Mouse (Mus musculus): ENCODE data around the gene Gabrg3.

DNA sequence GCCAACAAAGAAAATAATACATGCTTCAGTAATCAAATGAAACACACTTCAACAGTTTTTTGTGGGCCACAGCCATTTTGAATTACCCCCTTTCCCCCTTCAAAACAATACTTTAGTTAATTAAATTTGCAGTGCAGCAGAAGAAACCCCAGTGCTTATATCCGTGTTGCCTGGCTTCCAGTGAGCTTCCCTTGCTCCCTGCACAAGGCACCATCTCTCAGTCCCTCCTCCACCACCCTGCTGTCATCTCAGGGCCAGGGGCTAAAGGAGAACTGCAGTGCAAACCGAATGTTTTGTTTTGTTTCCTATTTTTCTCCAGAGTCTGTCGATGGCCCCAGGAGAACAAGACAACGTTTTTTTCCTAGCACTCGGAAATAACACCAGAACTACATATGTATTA is 233.2 kb downstream of the Gabrg3 start:
- TF ChIP-seq CTCF (IDR thresholded peaks at IDR 0.05; ENCODE audit: low read depth), result no peak
- TF ChIP-seq EP300 (IDR thresholded peaks at IDR 0.05; ENCODE audit: low read depth), result no peak
